Mouse (Mus musculus): ENCODE results near the gene Msrb1. TPM values are rescaled to one million over a fixed set of nuclear protein-coding genes. Genes with fewer than 3 reads are reported as not detected.
A peak's percentile ranks its signal among the peaks of the same experiment; 100 is the strongest.

The Msrb1 gene
- total RNA-seq (2014; rRNA removed) (19.3 and 27.4 TPM in 2 replicates), polyA plus RNA-seq (2015; fragmentation: Nextera tagmentation; extraction: Ambion mirVana) (28.4 and 28.6 TPM in 2 replicates)

DNA sequence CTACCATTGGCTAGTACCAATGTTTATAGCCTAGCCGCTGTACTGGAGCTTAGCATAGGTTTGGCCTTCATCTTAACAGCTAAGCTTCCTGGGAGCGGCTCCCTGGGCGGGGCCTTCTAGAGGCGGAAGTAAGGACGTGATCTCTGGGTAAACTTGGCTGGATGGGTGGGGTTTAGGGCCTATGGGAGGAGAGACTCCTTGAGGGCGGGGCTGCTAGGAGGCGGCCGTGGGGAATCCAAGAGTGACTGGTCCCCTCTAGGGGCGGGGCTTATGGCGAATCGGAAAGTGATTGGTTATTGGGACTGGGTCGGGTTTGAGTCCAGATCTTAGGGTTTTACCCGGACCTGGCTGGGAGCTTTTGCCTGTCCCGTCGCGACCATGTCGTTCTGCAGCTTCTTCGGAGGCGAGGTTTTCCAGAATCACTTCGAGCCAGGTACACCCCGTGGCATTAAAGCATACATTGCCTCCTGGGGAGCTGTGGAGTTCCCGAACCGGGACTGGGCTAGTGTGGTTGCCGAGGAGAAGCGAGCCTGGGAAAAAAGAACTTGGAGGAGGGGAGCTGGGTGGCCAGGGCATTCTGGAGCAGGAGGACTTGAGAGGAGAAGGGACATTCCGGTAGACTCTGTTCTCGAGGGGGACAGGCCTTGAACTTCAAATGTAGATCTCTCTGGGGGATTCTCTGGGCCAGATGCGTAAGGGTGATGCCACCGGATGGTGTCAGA, at the start of gene Msrb1:
Gene Msrb1 (plus strand): TSS at position 313 of the 722 bp plus-strand sequence.
- H3K4me1 ChIP-seq (ENCODE audit: insufficient read depth): no peaks in the 10 kb centered on the region
- ATAC-seq: peak; percentile 99
- H3K27me3 ChIP-seq (ENCODE audit: insufficient read depth, low read length): no peaks in the 10 kb centered on the region
- H3K27ac ChIP-seq (ENCODE audit: low read depth, low read length): no peak within 1 kb of the TSS
- 4% methylated on average over 29 of the region's 29 CpGs for WGBS
- no peaks in the 10 kb centered on the region for H3K36me3 ChIP-seq (ENCODE audit: insufficient read depth)
- DNase-seq: peak; percentile 93
- peak within 1 kb of the TSS; percentile 56 for H3K9ac ChIP-seq
- no peak for TF ChIP-seq CTCF (IDR thresholded peaks at IDR 0.05; ENCODE audit: low read depth)
- H3K9me3 ChIP-seq (ENCODE audit: low read length): no peaks in the 10 kb centered on the region
- peak within 1 kb of the TSS; percentile 86 for H3K4me2 ChIP-seq (ENCODE audit: low read depth)
- H3K4me3 ChIP-seq (ENCODE audit: low read depth, low read length): peak within 1 kb of the TSS; percentile 60

DNA sequence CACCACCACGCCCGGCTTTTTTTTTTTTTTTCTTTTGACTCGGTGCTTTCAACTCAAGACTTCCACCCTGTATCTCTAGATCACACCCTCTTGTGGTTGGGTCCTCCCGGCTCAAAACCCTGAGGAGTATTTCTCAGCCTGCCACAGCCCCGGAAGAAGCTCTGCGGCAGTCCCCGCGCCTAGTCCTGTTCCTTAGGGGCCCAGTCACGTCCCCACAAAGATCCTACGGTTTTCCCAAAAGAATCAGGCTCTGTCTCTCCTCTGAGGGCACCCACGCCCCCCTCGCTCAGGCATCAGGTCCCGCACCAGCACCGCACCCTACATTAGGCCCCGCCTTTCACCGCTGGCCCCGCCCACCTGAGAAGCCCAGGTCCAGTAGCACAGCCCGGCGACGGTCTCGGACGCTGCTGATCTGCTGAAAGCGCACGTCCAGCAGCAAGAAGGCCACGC, 49.3 kb upstream of the Msrb1 start:
- DNase-seq (no peak), ATAC-seq (no peak)
- Histone ChIP-seq H3K27ac (ENCODE audit: low read depth, low read length) (no peak overlapping the region), H3K9me3 (ENCODE audit: low read length) (no peaks in the 10 kb centered on the region), H3K4me3 (ENCODE audit: low read depth, low read length) (peak overlapping the region; percentile 28), H3K9ac (peak overlapping the region; percentile 43), H3K4me2 (ENCODE audit: low read depth) (peak overlapping the region; percentile 74), H3K4me1 (ENCODE audit: insufficient read depth) (peaks cover 22% of the 10 kb centered on the region), H3K36me3 (ENCODE audit: insufficient read depth) (peaks cover 21% of the 10 kb centered on the region), H3K27me3 (ENCODE audit: insufficient read depth, low read length) (no peaks in the 10 kb centered on the region)
- 2% methylated on average over 25 of the region's 25 CpGs for WGBS
- TF ChIP-seq CTCF (IDR thresholded peaks at IDR 0.05; ENCODE audit: low read depth): no peak

DNA sequence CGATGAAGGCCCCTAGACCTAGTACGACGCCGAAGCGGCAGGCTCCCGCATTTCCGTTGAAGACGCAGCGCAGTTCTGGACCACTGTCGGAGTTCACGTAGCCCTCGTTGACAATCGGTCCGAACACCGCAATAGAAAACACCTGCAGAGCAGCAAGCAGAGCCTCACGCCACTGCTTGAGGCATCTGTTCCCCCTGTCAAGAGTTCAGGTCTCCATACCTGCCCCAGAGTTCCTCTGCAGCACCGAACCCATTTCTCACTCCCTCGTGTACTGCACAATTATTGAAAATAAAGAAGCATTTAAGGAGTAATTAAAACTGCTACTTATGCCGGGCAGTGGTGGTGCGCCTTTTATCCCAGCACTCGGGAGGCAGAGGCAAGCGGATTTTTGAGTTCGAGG, 48.8 kb upstream of the Msrb1 start:
- Histone ChIP-seq H3K4me3 (ENCODE audit: low read depth, low read length) (peak overlapping the region; percentile 28), H3K4me2 (ENCODE audit: low read depth) (peak overlapping the region; percentile 74), H3K27ac (ENCODE audit: low read depth, low read length) (no peak overlapping the region), H3K9me3 (ENCODE audit: low read length) (no peaks in the 10 kb centered on the region), H3K36me3 (ENCODE audit: insufficient read depth) (peaks cover 16% of the 10 kb centered on the region), H3K9ac (peak overlapping the region; percentile 43), H3K27me3 (ENCODE audit: insufficient read depth, low read length) (no peaks in the 10 kb centered on the region), H3K4me1 (ENCODE audit: insufficient read depth) (peaks cover 22% of the 10 kb centered on the region)
- WGBS: 16% methylated on average over 23 of the region's 23 CpGs
- ATAC-seq: no peak
- TF ChIP-seq CTCF (IDR thresholded peaks at IDR 0.05; ENCODE audit: low read depth): no peak
- no peak for DNase-seq

DNA sequence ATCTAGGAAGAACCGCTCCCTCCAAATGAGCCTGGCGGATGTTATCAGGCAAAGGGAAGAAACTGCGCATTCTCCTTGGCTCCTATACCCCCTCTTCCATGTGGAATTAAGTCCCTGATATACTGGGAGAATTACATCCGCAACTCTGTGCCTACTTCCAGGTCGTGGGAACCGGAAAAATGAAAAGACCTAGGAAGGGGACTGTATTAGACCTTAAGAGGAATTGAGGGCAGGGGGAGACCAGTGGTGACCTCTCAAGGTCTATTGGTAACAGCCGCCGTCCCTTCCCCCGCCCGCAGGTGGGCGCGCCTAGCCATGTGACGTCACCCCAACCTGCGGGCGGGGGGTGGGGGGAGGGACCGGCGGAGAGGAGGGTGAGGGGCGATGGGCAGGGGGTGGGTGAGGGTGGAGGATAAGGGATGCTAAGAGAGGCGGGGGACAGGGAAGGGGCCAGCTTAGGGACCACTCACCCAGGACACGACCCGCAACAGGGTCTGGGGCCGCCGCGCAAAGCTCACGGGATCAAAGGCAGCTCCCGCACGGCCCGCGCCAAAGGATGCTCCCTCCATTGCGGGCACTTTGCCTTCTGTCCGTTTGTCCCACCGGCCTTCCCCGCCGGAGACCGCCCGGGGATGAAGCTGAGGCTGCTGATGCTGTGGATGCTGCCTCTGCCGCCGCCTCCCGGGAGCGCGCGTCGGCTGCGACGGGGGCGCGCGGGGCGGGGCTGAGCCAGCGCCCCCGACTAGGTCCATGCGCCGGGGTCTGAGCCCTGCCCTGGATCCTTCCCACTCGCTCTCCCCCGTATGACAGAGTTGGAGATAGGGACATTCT, 47.0 kb upstream of the Msrb1 start, which contains the start of gene Syngr3:
Gene Syngr3 (minus strand): TSS at position 705 of the 831 bp plus-strand sequence.
- Histone ChIP-seq H3K27ac (ENCODE audit: low read depth, low read length) (peak within 1 kb of the TSS; percentile 88), H3K4me1 (ENCODE audit: insufficient read depth) (peaks cover 22% of the 10 kb centered on the region), H3K9ac (peak within 1 kb of the TSS; percentile 92), H3K4me3 (ENCODE audit: low read depth, low read length) (peak within 1 kb of the TSS; percentile 80), H3K4me2 (ENCODE audit: low read depth) (peak within 1 kb of the TSS; percentile 74), H3K36me3 (ENCODE audit: insufficient read depth) (peaks cover 17% of the 10 kb centered on the region; the same call in 1 of the 2 replicates), H3K9me3 (ENCODE audit: low read length) (no peaks in the 10 kb centered on the region), H3K27me3 (ENCODE audit: insufficient read depth, low read length) (no peaks in the 10 kb centered on the region)
- peak; percentile 80 for ATAC-seq
- TF ChIP-seq CTCF (IDR thresholded peaks at IDR 0.05; ENCODE audit: low read depth): 0 out of 2 replicates have a peak, but pooled peaks have one; percentile 14
- 2% methylated on average over 41 of the region's 55 CpGs for WGBS
- peak; percentile 80 for DNase-seq

DNA sequence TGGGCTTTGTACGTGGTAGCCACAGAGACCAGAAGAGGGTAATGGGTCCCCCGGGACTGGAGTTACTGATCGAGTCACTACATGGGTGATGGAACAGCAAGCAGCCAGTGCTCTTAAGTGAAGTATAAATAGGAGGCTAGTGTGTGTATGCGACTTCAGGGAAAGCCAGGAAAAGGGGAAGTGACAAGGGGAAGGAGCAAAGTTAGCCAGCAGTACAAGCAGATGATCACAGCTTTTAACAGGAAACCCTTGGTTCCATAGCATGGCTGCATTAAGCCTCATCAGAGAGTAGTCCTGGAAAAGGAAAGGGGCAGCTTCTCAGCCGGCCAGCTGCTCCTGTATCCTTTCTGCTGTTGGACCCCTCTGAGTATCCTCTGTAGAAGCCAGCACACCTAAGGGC, 44.1 kb upstream of the Msrb1 start:
- Histone ChIP-seq H3K27me3 (ENCODE audit: insufficient read depth, low read length) (no peaks in the 10 kb centered on the region), H3K36me3 (ENCODE audit: insufficient read depth) (peaks cover 7% of the 10 kb centered on the region; the same call in 1 of the 2 replicates), H3K4me3 (ENCODE audit: low read depth, low read length) (no peak overlapping the region), H3K27ac (ENCODE audit: low read depth, low read length) (no peak overlapping the region), H3K4me2 (ENCODE audit: low read depth) (no peak overlapping the region), H3K4me1 (ENCODE audit: insufficient read depth) (peaks cover 29% of the 10 kb centered on the region), H3K9ac (no peak overlapping the region), H3K9me3 (ENCODE audit: low read length) (no peaks in the 10 kb centered on the region)
- 91% methylated on average over 5 of the region's 5 CpGs for WGBS
- DNase-seq (no peak), ATAC-seq (no peak)
- no peak for TF ChIP-seq CTCF (IDR thresholded peaks at IDR 0.05; ENCODE audit: low read depth)

DNA sequence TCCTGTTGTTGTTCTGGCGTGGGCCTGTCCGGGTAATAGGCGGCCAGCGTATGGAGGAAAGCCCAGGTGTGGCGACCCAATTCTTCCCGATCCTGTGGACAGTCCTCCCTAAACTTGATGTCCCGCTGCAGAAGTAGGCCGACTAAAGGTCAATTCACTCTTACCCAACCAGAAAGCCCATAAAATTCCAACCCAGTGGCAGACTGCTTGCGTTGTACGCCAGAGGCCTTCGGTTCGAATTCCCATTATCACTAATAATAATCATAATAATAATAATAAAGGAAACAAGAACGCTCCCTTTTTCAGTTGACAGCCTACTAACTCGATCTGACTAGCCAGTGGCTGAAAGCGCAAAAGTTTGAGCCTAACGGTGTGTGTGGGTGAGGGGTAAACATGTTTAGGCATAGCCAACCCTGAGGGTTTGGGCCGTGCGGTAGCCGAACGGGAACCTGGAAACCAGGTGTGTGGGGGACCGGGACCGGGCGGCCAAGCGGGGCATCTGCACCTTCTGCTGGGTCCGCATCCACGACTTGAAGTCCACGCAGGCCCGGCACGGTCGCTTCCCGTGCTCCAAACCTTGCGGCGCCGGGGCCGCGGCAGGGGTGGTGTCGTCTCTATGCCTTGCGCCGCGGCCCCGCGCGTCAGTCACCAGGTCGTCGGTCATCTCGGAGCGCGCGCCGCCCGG, 41.0 kb upstream of the Msrb1 start:
- Histone ChIP-seq H3K4me1 (ENCODE audit: insufficient read depth) (peaks cover 16% of the 10 kb centered on the region), H3K36me3 (ENCODE audit: insufficient read depth) (peaks cover 19% of the 10 kb centered on the region), H3K27ac (ENCODE audit: low read depth, low read length) (peak overlapping the region; percentile 90), H3K9me3 (ENCODE audit: low read length) (no peaks in the 10 kb centered on the region), H3K4me2 (ENCODE audit: low read depth) (peak overlapping the region; percentile 83), H3K9ac (peak overlapping the region; percentile 79), H3K4me3 (ENCODE audit: low read depth, low read length) (peak overlapping the region; percentile 76), H3K27me3 (ENCODE audit: insufficient read depth, low read length) (no peaks in the 10 kb centered on the region)
- WGBS: 7% methylated on average over 48 of the region's 51 CpGs
- TF ChIP-seq CTCF (IDR thresholded peaks at IDR 0.05; ENCODE audit: low read depth): no peak
- no peak for DNase-seq
- no peak for ATAC-seq

Data from forebrain, postnatal 0 days (tissue).